Mouse (Mus musculus) hindbrain, embryonic 10.5 days (tissue): ENCODE results near the gene Sik3. TPM values are rescaled to one million over a fixed set of nuclear protein-coding genes. Genes with fewer than 3 reads are reported as not detected.
"Not testable (repeated sequence)": the region's sequence is repeated elsewhere in the genome, so short reads cannot be mapped to it uniquely, and the experiment has no call there.

Experiments used
- DNase-seq: peaks from one replicate; pipeline ENCODE4 v3.0.0-alpha.2; 2017; ENCODE audit warnings: low spot score
- H3K27ac ChIP-seq: fragments of 300-500 bp; sonication (generic); 2 replicates; pipeline ENCODE4 v1.5.1; 2016; ENCODE audit warnings: mild to moderate bottlenecking, moderate library complexity
- H3K27me3 ChIP-seq: fragments of 300-500 bp; sonication (generic); 2 replicates; pipeline ENCODE4 v1.6.1; 2016; ENCODE audit warnings: mild to moderate bottlenecking; ENCODE audit not compliant: poor library complexity, insufficient read depth, severe bottlenecking
- H3K36me3 ChIP-seq: fragments of 300-500 bp; sonication (generic); 2 replicates; pipeline ENCODE4 v1.6.1; 2016; ENCODE audit warnings: mild to moderate bottlenecking, moderate library complexity
- H3K4me1 ChIP-seq: fragments of 300-500 bp; sonication (generic); replicated peaks from 2 replicates; pipeline ENCODE4 v1.6.1; 2016; ENCODE audit warnings: mild to moderate bottlenecking
- H3K4me3 ChIP-seq: fragments of 300-500 bp; sonication (generic); 2 replicates; pipeline ENCODE4 v1.5.1; 2016; ENCODE audit warnings: mild to moderate bottlenecking, moderate library complexity
- H3K9me3 ChIP-seq: fragments of 300-500 bp; sonication (generic); 2 replicates; pipeline ENCODE4 v1.6.1; 2016; ENCODE audit warnings: mild to moderate bottlenecking, moderate library complexity
- WGBS: fragments of 180-500 bp; shearing (Covaris S2); methylation state at CpG from one replicate; pipeline ENCODE4 v1.1.7; 2016; 5-methylcytosine and 5-hydroxymethylcytosine counted together
- polyA plus RNA-seq: library from polyadenylated mRNA; unstranded; fragments of >200 nt; fragmentation: Nextera tagmentation; extraction: Ambion mirVana; gene quantifications from 2 replicates; pipeline ENCODE4 v1.2.1, GENCODE M21; 2016

Gene Sik3
- polyA plus RNA-seq, 1 experiment from 2014 or later, result 7.1 TPM

DNA sequence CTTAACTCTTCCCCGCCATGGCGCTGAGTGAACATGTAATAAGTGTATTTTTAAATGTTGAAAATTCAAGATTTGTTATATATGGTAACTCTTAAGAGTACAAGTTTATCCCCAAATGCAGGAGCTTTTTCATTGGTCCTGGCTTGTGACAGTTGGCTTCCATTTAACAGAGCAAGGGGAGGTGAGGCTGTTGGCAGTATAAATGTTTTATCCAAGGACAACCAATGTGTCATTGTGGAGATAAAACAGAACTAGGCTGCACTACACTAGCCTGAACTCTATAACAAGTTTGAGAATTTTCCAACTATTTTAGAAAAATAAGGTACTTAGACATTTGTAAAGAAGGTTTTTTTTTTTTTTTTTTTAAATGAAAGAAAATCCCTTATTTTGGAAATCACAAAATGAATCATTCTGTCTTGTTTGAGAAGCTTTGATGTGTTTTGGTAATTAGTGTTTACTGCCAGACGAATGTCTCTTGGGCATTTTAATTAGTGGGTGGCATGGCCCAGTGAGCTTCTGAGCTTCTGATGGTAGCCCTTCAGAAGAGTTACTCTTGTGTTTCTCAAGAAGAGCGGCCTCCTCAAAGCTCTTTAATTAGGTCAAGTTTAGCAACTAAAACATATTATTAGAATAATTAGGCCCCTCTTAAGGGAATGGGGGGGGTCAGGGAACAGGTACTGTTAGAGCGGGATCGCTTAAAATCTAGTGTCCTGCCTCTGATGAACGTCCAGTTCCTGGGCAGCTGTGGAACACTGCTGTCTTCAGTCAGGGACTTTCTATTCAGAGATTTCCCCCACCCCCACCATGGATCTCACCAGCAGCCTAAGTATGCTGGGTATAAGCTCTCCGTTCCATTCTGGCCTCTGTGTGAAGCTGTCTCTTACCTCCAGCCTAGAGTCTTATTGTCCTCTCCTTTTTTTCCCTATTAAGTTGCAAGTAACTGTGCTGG, 139.7 kb downstream of the Sik3 start:
- no peaks in the 10 kb centered on the region for H3K9me3 ChIP-seq
- peaks cover 8% of the 10 kb centered on the region; the same call in 1 of the 2 replicates for H3K36me3 ChIP-seq
- H3K27me3 ChIP-seq, result no peaks in the 10 kb centered on the region
- no peak overlapping the region for H3K27ac ChIP-seq
- peaks cover 27% of the 10 kb centered on the region for H3K4me1 ChIP-seq
- no peak for DNase-seq
- H3K4me3 ChIP-seq, result no peak overlapping the region
- 72% methylated on average over 8 of the region's 8 CpGs for WGBS

DNA sequence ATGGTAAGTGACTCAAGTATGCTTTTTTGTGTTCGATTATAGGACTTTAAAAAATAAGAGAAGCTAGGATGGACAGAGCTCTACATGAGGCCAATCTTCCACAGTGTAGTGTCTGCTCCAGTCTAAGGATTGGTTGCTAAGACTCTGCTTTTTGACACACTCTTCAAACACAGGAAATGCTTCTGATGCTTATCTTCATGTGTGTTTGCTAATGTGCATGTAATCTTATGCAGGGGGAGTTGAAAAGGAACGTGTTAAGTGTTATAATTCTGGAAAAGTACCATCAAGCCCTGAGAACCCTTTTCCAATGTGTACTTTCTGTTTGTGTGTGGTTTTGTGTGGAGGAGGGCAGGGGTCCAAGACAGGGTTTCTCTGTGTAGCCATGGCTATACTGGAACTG, 141.8 kb downstream of the Sik3 start:
- Histone ChIP-seq H3K27ac (no peak overlapping the region), H3K36me3 (peaks cover 8% of the 10 kb centered on the region; the same call in 1 of the 2 replicates), H3K4me3 (no peak overlapping the region), H3K9me3 (no peaks in the 10 kb centered on the region), H3K27me3 (no peaks in the 10 kb centered on the region), H3K4me1 (peaks cover 27% of the 10 kb centered on the region)
- no peak for DNase-seq
- 92% methylated on average over 2 of the region's 2 CpGs for WGBS

DNA sequence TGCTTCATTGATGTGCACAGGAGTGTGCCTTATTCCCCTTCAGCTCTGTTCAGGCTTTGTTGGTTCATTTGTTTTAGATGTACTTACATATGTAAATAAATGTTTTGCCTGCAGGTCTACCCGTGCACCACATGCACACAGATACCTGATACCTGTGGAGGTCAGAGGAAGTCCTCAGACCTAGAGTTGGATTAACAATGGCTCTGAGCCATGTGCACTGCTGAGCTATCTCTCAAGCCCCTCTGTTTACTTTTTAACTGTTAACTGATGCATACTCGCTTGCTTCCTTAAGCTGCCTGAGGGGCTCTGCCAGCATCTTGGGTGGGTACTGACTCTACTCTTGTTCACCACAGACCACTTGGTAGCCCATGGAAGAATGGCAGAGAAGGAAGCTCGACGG, 142.4 kb downstream of the Sik3 start:
- Histone ChIP-seq H3K27ac (no peak overlapping the region), H3K4me3 (no peak overlapping the region), H3K4me1 (peaks cover 23% of the 10 kb centered on the region), H3K36me3 (peaks cover 8% of the 10 kb centered on the region; the same call in 1 of the 2 replicates), H3K27me3 (no peaks in the 10 kb centered on the region), H3K9me3 (no peaks in the 10 kb centered on the region)
- WGBS, result 87% methylated on average over 4 of the region's 4 CpGs
- no peak for DNase-seq

DNA sequence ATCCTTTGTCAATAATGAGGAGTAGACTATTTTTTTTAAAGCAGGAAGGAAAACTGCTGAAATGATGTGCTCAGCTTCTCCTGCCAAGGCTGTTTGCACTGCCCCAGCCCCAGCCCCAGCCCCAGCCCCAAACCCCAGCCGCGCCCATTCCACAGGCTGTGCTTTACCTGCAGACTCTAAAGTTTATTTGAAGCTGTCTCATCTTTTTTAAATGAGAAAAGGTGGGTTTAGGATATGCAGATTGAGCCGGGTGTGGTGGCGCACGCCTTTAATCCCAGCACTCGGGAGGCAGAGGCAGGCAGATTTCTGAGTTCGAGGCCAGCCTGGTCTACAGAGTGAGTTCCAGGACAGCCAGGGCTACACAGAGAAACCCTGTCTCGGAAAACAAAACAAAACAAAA, 143.2 kb downstream of the Sik3 start:
- peaks cover 24% of the 10 kb centered on the region for H3K4me1 ChIP-seq
- WGBS, result 93% methylated on average over 8 of the region's 8 CpGs
- not testable (repeated sequence) for H3K27ac ChIP-seq, H3K9me3 ChIP-seq, H3K4me3 ChIP-seq, DNase-seq, H3K27me3 ChIP-seq
- H3K36me3 ChIP-seq, result peaks cover 11% of the 10 kb centered on the region

DNA sequence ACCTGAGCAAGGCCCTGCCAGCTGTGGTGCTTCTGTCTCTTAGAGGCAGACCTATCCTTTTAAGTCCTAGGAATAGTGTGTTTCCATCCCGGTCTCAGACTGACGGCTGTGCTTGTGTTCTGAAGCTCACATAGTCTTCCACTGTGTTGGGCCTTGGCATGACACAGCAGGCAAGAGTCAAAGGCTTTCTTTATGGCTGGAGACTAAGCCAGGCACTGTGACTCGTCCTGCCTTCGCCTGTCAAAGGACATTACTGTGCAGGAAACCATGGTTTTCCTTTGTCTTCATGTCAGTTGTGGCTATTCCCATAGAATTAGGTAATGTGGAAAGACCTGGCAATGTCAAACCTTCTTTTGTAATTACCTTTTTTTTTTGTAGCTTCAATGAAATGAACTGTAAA, 144.1 kb downstream of the Sik3 start:
- no peak overlapping the region for H3K27ac ChIP-seq

DNA sequence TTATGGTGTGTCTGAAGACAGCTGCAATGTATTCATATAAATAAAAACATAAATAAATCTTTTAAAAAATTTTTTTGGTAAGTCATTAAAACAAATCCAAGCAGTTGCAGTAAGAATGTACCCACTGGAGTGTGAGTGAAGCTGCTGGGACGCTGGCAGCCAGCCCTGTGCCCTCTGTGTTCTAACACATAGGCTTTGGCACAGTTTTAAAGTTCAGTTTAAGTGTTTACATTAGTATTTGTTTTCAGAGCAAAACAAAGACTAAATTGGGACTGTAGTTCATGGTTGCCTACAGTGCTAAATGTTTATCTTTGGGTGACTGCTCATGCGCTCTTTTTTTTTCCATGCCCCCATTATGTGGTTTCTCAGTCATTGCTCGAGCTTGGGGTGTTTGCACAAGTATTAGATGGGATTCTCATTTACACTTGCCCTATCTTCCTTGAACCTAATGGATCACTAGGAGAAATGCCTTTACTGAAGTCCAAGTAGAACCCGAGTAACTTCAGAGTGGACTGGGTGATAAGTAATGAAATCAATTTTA, 145.7 kb downstream of the Sik3 start:
- 92% methylated on average over 4 of the region's 4 CpGs for WGBS
- no peak for DNase-seq
- no peaks in the 10 kb centered on the region for H3K27me3 ChIP-seq

More for the DNA sequence above, 144.1 kb downstream of the Sik3 start:
- Histone ChIP-seq H3K9me3 (no peaks in the 10 kb centered on the region), H3K4me3 (no peak overlapping the region), H3K27me3 (no peaks in the 10 kb centered on the region), H3K4me1 (peaks cover 21% of the 10 kb centered on the region), H3K36me3 (peaks cover 18% of the 10 kb centered on the region)
- no peak for DNase-seq
- WGBS, result 49% methylated on average over 4 of the region's 4 CpGs

DNA sequence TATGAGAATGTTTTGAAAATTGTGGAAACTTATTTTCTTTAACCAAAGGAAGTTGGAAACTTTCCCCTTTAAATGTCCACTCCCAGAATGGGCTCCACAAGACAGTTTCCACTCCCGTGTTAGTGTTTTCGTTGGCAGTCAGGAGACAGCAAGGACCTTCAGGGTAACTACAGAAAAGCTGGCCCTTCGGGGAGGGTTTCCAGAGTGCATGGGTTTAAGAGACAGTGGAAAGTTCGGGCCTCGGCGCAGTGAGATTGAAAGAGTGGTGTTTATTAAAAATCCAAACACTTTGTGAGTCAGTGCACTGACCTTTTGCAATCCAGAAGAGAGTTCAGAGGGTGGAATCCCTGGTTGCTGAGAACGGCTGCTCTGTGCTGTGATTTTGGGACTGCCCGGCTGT, 150.8 kb downstream of the Sik3 start:
- Histone ChIP-seq H3K9me3 (no peaks in the 10 kb centered on the region), H3K4me1 (0 out of 2 replicates have a peak, but pooled peaks cover 3% of the 10 kb centered on the region), H3K27ac (no peak overlapping the region), H3K4me3 (no peak overlapping the region), H3K27me3 (no peaks in the 10 kb centered on the region), H3K36me3 (peaks cover 10% of the 10 kb centered on the region)
- no peak for DNase-seq
- 88% methylated on average over 8 of the region's 8 CpGs for WGBS

More for the DNA sequence above, 145.7 kb downstream of the Sik3 start:
- Histone ChIP-seq H3K4me1 (peaks cover 14% of the 10 kb centered on the region), H3K9me3 (no peaks in the 10 kb centered on the region), H3K27ac (no peak overlapping the region), H3K36me3 (peaks cover 18% of the 10 kb centered on the region), H3K4me3 (no peak overlapping the region)

DNA sequence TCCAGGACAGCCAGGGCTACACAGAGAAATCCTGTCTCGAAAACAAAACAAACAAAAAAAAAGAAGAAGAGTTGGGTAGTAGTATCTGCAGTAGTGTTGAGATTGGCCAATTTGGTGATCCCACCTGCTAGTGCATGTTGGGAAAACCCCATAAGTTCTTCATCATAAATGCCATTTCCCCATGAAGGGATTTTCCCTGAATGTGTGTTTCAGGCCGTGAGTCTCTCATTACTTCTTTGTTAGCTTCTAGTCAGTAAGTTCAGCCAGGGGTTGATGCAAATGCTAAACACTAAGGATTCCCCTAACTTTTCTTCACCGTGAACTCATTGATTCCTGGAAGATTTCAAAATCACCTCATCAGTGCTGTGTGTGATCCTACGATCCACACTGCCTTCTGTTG, 156.2 kb downstream of the Sik3 start:
- Histone ChIP-seq H3K9me3 (no peaks in the 10 kb centered on the region), H3K27me3 (no peaks in the 10 kb centered on the region), H3K4me1 (no peaks in the 10 kb centered on the region), H3K36me3 (no peaks in the 10 kb centered on the region; the same call in 1 of the 2 replicates), H3K27ac (no peak overlapping the region), H3K4me3 (no peak overlapping the region)
- WGBS, result 93% methylated on average over 4 of the region's 4 CpGs
- DNase-seq, result no peak

DNA sequence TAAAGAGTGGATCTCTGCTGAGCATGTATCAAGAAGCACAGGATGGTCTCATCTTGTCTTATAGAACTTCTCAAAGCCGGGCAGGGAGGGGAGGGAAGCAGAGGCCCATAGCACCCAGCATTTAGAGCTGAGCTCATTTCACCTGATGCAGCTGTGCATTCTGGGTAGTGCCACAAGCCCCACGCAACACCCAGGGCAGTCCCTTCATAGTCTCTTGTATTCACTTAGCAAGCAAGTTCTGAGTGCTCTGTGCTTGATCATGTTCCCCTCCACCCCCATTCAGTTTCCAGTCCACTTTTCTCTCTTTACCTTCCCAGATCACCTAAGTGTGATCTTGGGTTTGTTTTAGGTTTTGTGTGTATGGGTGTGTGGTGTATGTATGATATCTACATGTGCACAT, 159.6 kb downstream of the Sik3 start:
- no peak for DNase-seq
- Histone ChIP-seq H3K27ac (no peak overlapping the region), H3K4me3 (no peak overlapping the region), H3K27me3 (no peaks in the 10 kb centered on the region), H3K4me1 (0 out of 2 replicates have a peak, but pooled peaks cover 6% of the 10 kb centered on the region), H3K9me3 (no peaks in the 10 kb centered on the region), H3K36me3 (no peaks in the 10 kb centered on the region; the same call in 1 of the 2 replicates)
- 84% methylated on average over 2 of the region's 2 CpGs for WGBS

DNA sequence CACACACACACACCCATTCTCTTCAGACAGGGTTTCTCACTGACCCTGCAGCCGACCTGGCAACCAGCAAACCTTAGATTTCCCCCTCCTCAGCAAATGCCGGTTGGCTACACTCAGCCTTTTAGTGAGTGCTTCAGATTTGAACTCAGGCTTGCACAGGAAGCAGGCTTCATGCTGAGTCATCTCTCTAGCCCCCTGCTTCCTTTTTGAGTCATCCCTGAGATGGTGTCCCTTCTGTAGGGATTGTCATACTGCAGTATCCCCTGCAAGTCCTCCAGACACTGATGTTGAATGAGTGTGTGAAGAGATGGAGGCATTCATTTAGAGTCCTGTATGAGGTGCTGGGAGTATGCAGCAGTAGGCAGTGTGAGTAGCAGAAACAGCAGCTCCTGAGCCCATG, 160.3 kb downstream of the Sik3 start:
- Histone ChIP-seq H3K27ac (no peak overlapping the region), H3K9me3 (no peaks in the 10 kb centered on the region), H3K4me3 (no peak overlapping the region), H3K27me3 (no peaks in the 10 kb centered on the region), H3K36me3 (peaks cover 3% of the 10 kb centered on the region), H3K4me1 (0 out of 2 replicates have a peak, but pooled peaks cover 6% of the 10 kb centered on the region)
- 70% methylated on average over 2 of the region's 2 CpGs for WGBS
- no peak for DNase-seq

DNA sequence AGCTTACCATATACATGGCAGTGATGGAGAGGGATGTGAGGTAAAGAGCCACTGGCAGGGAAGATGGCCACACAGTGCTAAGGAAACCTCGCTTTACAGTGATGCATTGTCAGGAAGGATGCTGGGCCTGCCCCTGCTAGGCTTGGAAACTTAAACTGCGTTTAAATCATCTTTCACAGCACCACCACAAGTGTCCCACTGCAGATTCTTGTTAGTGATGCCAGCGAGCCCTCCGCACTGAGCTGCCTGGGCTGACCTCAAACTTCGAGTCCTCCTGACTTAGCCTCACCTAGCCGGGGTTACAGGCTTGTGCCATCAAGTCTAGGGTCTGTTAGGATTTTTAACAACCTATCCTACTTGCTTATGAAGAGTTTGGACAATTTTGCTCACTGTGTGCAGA, 161.3 kb downstream of the Sik3 start:
- no peak overlapping the region for H3K27ac ChIP-seq
- no peaks in the 10 kb centered on the region for H3K27me3 ChIP-seq
- no peak overlapping the region for H3K4me3 ChIP-seq
- 91% methylated on average over 6 of the region's 6 CpGs for WGBS
- H3K9me3 ChIP-seq, result no peaks in the 10 kb centered on the region
- no peak for DNase-seq
- H3K36me3 ChIP-seq, result peaks cover 12% of the 10 kb centered on the region
- H3K4me1 ChIP-seq, result 0 out of 2 replicates have a peak, but pooled peaks cover 6% of the 10 kb centered on the region

DNA sequence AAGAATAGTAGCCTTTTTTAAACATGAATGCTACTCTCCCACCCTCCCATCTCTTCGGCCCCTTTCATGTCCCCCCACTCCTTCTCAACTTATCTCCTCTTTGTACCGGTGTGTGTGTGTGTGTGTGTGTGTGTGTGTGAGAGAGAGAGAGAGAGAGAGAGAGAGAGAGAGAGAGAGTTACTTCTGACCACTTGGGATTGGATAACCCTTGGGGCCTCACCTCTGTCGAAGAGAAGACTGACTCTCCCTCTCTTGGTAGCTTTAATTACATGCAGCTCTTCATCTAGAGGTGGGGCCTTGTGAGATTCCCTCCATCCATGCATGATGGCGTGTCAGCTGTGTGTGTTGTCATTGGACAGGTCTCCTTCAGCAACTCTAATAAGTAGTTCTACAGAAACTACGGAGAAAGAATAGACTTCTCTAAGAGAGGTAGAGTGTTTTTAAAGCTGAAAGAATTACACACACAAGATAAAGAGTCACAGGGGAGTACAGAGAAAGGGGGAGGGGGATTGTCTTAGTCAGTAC, 162.2 kb downstream of the Sik3 start:
- Histone ChIP-seq H3K27me3 (no peaks in the 10 kb centered on the region), H3K4me3 (no peak overlapping the region), H3K36me3 (peaks cover 12% of the 10 kb centered on the region), H3K4me1 (0 out of 2 replicates have a peak, but pooled peaks cover 6% of the 10 kb centered on the region), H3K27ac (no peak overlapping the region), H3K9me3 (no peaks in the 10 kb centered on the region)
- 87% methylated on average over 5 of the region's 5 CpGs for WGBS
- DNase-seq, result no peak

DNA sequence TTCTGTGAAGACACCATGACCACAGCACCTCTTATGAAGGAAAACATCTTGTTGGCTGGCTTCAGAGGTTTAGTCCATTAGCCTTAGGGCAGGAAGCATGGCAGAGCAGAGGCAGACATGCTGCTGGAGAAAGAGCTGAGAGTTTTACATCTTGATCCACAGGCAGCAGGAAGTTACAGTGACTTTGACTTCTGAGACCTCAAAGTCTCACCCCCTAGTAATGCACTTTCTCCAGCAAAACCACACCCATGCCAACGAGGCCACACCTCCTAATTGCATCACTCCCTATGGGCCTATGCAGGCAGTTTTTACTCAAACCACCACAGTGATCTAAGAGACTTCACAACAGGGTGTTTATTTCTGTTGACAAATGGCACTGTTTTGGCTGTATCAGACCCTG, 162.7 kb downstream of the Sik3 start:
- H3K9me3 ChIP-seq, result no peaks in the 10 kb centered on the region
- WGBS, result 71% methylated on average over 1 of the region's 1 CpGs
- no peak for DNase-seq
- no peaks in the 10 kb centered on the region for H3K27me3 ChIP-seq
- peaks cover 12% of the 10 kb centered on the region for H3K36me3 ChIP-seq
- H3K27ac ChIP-seq, result no peak overlapping the region
- H3K4me1 ChIP-seq, result 0 out of 2 replicates have a peak, but pooled peaks cover 6% of the 10 kb centered on the region
- no peak overlapping the region for H3K4me3 ChIP-seq
